Mouse (Mus musculus): ENCODE data around the gene Ccdc51.
"Not testable (repeated sequence)": the region's sequence is repeated elsewhere in the genome, so short reads cannot be mapped to it uniquely, and the experiment has no call there.

Ccdc51 gene

GRCm38 (mm10) chr9:109124164-109124563, 41.9 kb downstream of the Ccdc51 start:
- DNase-seq (ENCODE audit: low spot score) = no peak

DNA sequence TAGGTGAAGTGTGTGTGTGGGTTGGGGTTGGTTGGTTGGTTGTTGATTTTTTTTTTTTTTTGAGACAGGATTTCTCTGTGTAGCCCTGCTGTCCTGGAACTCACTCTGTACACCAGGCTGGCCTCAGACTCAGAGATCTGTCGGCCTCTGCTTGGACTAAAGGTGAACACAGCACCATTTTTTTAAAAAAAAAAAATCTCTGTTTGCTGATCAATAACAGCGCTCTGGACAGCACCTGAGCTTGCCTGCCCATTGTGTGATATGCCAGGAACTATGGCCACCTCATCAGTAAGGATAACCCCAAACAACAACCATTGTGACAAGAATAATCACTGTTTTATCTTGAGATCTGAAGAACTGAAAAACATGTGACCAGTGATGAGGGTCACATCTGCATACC, 42.8 kb downstream of the Ccdc51 start:
- DNase-seq (ENCODE audit: low spot score) = no peak

DNA sequence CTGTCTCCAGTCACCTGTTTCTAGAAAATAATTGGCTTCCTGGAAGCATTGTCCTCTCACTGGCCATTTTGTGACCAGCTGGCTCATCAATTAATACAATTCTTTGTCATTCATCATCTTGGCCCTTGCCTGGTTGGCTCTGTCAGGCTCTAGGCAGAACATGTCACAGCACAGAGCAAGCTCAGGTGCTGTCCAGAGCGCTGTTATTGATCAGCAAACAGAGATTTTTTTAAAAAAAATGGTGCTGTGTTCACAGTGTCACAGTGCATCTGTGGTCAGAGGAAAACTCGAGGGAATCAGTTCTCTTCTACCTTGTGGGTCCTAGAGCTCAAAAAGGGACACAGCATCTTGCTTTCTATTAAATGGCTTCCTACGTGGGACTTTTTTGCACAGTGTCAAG, 43.2 kb downstream of the Ccdc51 start:
- no peak for DNase-seq (ENCODE audit: low spot score)

GRCm38 (mm10) chr9:109127076-109127475, 44.8 kb downstream of the Ccdc51 start:
- DNase-seq (ENCODE audit: low spot score) = no peak

GRCm38 (mm10) chr9:109128211-109128610, 45.9 kb downstream of the Ccdc51 start:
- no peak for DNase-seq (ENCODE audit: low spot score)

DNA sequence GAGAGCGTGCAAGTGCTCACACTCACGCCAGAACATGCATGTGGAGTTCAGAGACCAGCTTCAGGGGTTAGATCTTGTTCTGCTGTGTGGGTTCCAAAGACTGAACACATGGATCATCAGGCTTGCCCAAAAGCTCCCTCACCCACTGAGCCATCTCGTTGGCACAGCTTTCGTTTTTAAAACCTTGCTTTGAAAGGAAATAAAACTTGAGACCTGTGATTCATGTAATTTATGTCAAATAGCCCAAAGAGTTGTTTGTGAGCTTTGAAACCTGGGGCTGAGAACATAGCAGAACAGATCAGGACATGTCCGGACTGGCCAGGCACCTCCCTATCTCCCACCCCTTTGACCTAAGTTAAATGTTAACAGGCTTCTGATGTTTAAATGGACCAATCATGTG, 47.8 kb downstream of the Ccdc51 start:
- DNase-seq (ENCODE audit: low spot score) = no peak

GRCm38 (mm10) chr9:109140414-109140813, 58.1 kb downstream of the Ccdc51 start:
- not testable (repeated sequence) for DNase-seq (ENCODE audit: low spot score)
